Mouse (Mus musculus): Measurements from ENCODE around the gene Grin2c. TPM values are rescaled to one million over a fixed set of nuclear protein-coding genes. Genes with fewer than 3 reads are reported as not detected.

The Grin2c gene
- polyA plus RNA-seq, 1 experiment from 2014 or later: 0.22 TPM

- no peak for ATAC-seq (replicated peaks)
- H3K36me3 ChIP-seq: no peaks in the 10 kb centered on the region
- 81% methylated on average over 8 of the region's 8 CpGs for WGBS
- peak overlapping the region; percentile 19; the same call in 1 of the 2 replicates for H3K27ac ChIP-seq (replicated peaks)
- H3K27me3 ChIP-seq: no peaks in the 10 kb centered on the region
- peaks cover 22% of the 10 kb centered on the region for H3K4me1 ChIP-seq
- no peaks in the 10 kb centered on the region for H3K9me3 ChIP-seq
- H3K9ac ChIP-seq (replicated peaks): no peak overlapping the region
- H3K4me3 ChIP-seq: no peak overlapping the region
- no peak overlapping the region for H3K4me2 ChIP-seq (replicated peaks)
Measured at GRCm38 (mm10) chr11:115282295-115282694, 15.3 kb upstream of the Grin2c start.

- Histone ChIP-seq H3K36me3 (no peaks in the 10 kb centered on the region), H3K4me3 (no peak overlapping the region), H3K27me3 (no peaks in the 10 kb centered on the region), H3K9me3 (no peaks in the 10 kb centered on the region), H3K9ac (replicated peaks) (no peak overlapping the region), H3K27ac (replicated peaks) (no peak overlapping the region), H3K4me1 (peaks cover 24% of the 10 kb centered on the region), H3K4me2 (replicated peaks) (no peak overlapping the region)
- WGBS: 79% methylated on average over 1 of the region's 1 CpGs
- no peak for ATAC-seq (replicated peaks)
Measured at GRCm38 (mm10) chr11:115279726-115280125, 12.7 kb upstream of the Grin2c start.

DNA sequence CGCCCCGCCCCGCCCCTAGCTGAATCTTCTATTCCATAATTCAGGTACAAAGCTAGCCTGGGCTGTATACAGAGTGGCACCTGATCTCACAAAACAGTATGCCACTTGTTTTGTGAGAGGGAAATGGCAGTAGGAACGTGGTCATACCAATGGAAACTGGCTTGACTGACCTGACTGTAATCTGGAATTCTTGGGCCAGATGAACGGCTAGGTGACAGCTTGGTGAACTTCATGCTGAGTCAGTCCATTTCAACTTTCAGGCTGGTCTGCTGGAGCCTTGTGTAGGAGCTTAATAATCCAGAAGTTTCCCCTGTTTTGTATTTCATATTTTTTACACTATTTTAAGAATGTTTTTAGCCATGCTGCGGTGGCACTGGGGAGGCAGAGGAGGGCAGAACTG, 11.1 kb upstream of the Grin2c start:
- no peak overlapping the region for H3K4me2 ChIP-seq (replicated peaks)

DNA sequence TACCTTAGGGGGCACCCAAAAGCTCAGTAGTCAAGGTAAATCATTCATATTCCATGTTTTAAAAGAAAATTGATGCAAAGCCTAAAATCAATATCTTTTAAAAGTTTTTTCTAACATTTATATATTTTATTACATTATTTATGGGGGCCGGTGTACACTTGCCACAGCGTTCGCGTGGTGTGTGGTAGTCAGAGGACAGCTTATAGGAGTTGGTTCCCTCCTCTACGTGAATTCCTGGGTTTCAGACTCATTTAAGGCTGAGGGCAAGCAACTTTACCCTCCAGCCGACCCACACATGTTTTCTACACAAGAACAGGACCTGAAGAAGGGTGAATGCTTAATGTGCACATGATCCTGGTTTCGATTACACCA, 10.5 kb upstream of the Grin2c start:
- 21% methylated on average over 7 of the region's 7 CpGs for whole genome bisulfite sequencing
- ATAC-seq (replicated peaks): no peak

More for the DNA sequence above, 11.1 kb upstream of the Grin2c start:
- H3K27ac ChIP-seq (replicated peaks): no peak overlapping the region
- no peaks in the 10 kb centered on the region for H3K9me3 ChIP-seq
- WGBS: 78% methylated on average over 6 of the region's 6 CpGs
- H3K4me1 ChIP-seq: peaks cover 26% of the 10 kb centered on the region
- H3K36me3 ChIP-seq: no peaks in the 10 kb centered on the region
- ATAC-seq (replicated peaks): no peak
- no peak overlapping the region for H3K4me3 ChIP-seq
- peak overlapping the region; percentile 61; the same call in 1 of the 2 replicates for H3K9ac ChIP-seq (replicated peaks)
- H3K27me3 ChIP-seq: no peaks in the 10 kb centered on the region

GRCm38 (mm10) chr11:115276780-115277603, 9.9 kb upstream of the Grin2c start, which contains the start of gene Fdxr:
Fdxr (minus strand) TSS chr11:115277050.
- Histone ChIP-seq H3K4me1 (peaks cover 26% of the 10 kb centered on the region), H3K36me3 (no peaks in the 10 kb centered on the region), H3K27ac (replicated peaks) (peak within 1 kb of the TSS; percentile 91), H3K27me3 (no peaks in the 10 kb centered on the region), H3K9me3 (no peaks in the 10 kb centered on the region), H3K4me3 (peak within 1 kb of the TSS; percentile 72), H3K9ac (replicated peaks) (peak within 1 kb of the TSS; percentile 75), H3K4me2 (replicated peaks) (peak within 1 kb of the TSS; percentile 82)
- peak; percentile 97 for ATAC-seq (replicated peaks)
- WGBS: under 1% methylated on average over 42 of the region's 42 CpGs

More for the DNA sequence above, 10.5 kb upstream of the Grin2c start:
- Histone ChIP-seq H3K4me3 (peak overlapping the region; percentile 72), H3K9me3 (no peaks in the 10 kb centered on the region), H3K9ac (replicated peaks) (peak overlapping the region; percentile 61), H3K4me1 (peaks cover 26% of the 10 kb centered on the region), H3K27me3 (no peaks in the 10 kb centered on the region), H3K36me3 (no peaks in the 10 kb centered on the region), H3K27ac (replicated peaks) (peak overlapping the region; percentile 91), H3K4me2 (replicated peaks) (peak overlapping the region; percentile 82)

DNA sequence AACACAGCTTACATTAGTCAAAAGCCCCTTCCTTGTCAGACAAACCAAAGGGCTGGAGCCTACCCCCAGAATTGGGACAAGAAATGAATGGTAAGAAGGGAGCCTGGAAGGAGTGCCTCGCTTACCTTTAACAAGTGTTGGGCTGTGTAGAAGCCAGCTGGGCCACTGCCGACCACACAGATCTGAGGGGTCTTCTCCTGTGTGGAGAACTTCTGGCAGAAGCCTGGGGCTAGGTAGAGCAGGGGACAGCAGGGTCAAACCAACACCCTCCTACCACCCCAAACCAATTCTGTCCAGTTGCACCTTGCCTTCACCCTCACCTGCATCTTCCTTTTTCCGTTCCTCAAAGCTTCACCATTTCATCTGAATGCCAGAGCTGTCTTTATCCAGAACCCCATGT, 8.9 kb upstream of the Grin2c start:
- ATAC-seq (replicated peaks): no peak
- no peaks in the 10 kb centered on the region for H3K9me3 ChIP-seq
- H3K9ac ChIP-seq (replicated peaks): peak overlapping the region; percentile 75
- no peaks in the 10 kb centered on the region for H3K27me3 ChIP-seq
- H3K36me3 ChIP-seq: no peaks in the 10 kb centered on the region
- H3K4me3 ChIP-seq: peak overlapping the region; percentile 72
- peaks cover 26% of the 10 kb centered on the region for H3K4me1 ChIP-seq
- H3K27ac ChIP-seq (replicated peaks): peak overlapping the region; percentile 91
- peak overlapping the region; percentile 82 for H3K4me2 ChIP-seq (replicated peaks)
- 58% methylated on average over 3 of the region's 3 CpGs for WGBS

GRCm38 (mm10) chr11:115275509-115275908, 8.5 kb upstream of the Grin2c start:
- Histone ChIP-seq H3K9ac (replicated peaks) (peak overlapping the region; percentile 75; the same call in 1 of the 2 replicates), H3K4me2 (replicated peaks) (peak overlapping the region; percentile 82; the same call in 1 of the 2 replicates), H3K27me3 (no peaks in the 10 kb centered on the region), H3K36me3 (no peaks in the 10 kb centered on the region), H3K4me3 (peak overlapping the region; percentile 72; the same call in 1 of the 2 replicates), H3K27ac (replicated peaks) (no peak overlapping the region), H3K4me1 (peaks cover 26% of the 10 kb centered on the region), H3K9me3 (no peaks in the 10 kb centered on the region)
- ATAC-seq (replicated peaks): no peak
- 91% methylated on average over 6 of the region's 6 CpGs for WGBS

- Histone ChIP-seq H3K27ac (replicated peaks) (no peak overlapping the region), H3K9ac (replicated peaks) (no peak overlapping the region), H3K4me1 (peaks cover 29% of the 10 kb centered on the region), H3K4me2 (replicated peaks) (no peak overlapping the region), H3K36me3 (no peaks in the 10 kb centered on the region), H3K4me3 (no peak overlapping the region), H3K9me3 (no peaks in the 10 kb centered on the region), H3K27me3 (no peaks in the 10 kb centered on the region)
- WGBS: 93% methylated on average over 6 of the region's 6 CpGs
- no peak for ATAC-seq (replicated peaks)
Measured at GRCm38 (mm10) chr11:115274771-115275170, 7.7 kb upstream of the Grin2c start.

DNA sequence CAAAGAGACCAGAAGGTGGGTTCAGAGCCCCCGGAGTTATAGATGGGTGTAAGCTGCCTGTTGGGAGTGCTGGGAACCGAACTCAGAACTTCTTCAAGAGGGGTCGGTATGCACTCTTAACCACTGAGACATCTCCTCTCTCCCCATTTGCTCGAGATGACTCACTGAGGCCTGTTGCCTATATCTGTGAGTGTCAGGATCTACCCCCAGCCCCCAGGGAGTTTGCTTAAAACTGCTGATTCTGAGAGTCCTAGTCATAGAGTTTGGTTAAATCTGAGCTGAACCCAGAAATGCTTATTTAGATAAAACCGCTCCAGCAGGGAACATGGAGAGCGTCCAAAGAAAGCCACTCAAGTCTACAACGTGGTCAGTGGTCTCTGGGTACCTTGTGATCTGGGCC, 7.1 kb upstream of the Grin2c start:
- Histone ChIP-seq H3K36me3 (peaks cover 3% of the 10 kb centered on the region; the same call in 1 of the 2 replicates), H3K4me2 (replicated peaks) (no peak overlapping the region), H3K9ac (replicated peaks) (no peak overlapping the region), H3K4me3 (no peak overlapping the region), H3K27me3 (no peaks in the 10 kb centered on the region), H3K4me1 (peaks cover 29% of the 10 kb centered on the region), H3K9me3 (no peaks in the 10 kb centered on the region), H3K27ac (replicated peaks) (no peak overlapping the region)
- no peak for ATAC-seq (replicated peaks)
- 88% methylated on average over 7 of the region's 7 CpGs for WGBS

GRCm38 (mm10) chr11:115273735-115274134, 6.7 kb upstream of the Grin2c start:
- Histone ChIP-seq H3K27ac (replicated peaks) (no peak overlapping the region), H3K4me3 (no peak overlapping the region), H3K36me3 (peaks cover 5% of the 10 kb centered on the region; the same call in 1 of the 2 replicates), H3K4me2 (replicated peaks) (no peak overlapping the region), H3K9me3 (no peaks in the 10 kb centered on the region), H3K9ac (replicated peaks) (no peak overlapping the region), H3K27me3 (no peaks in the 10 kb centered on the region; the same call in 1 of the 2 replicates), H3K4me1 (peaks cover 29% of the 10 kb centered on the region)
- WGBS: 78% methylated on average over 7 of the region's 7 CpGs
- ATAC-seq (replicated peaks): no peak

DNA sequence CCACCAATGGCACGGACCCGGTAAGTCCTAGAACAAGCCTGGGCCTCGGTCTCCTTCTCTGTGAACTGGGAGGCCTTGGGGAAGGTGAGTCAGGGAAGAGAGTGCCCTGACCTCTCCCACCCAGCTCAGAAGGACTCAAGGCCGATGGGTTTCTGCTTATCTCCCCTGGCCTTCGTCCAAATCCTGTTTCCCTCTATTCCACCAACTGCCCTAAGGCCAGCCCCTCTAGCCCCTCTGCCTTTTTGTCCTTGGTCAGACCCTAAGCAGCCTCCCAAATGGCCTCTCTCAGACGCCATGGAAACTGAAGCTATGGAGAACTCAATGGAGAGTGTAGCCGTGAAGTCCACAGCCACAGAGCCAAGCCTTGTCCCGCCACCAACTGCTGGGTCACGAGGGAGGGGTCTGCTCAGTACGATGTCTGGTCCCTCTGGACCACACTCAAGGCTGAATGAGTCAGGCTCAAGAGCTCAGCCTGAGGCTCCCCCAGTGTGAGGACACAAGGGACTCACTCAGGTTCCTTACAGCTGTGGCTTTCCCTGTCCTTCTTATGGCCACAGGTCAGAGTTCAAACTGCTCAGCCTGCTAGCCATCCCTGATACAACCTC, 6.0 kb upstream of the Grin2c start:
- peaks cover 6% of the 10 kb centered on the region for H3K27me3 ChIP-seq
- H3K4me3 ChIP-seq: no peak overlapping the region
- ATAC-seq (replicated peaks): no peak
- no peaks in the 10 kb centered on the region for H3K9me3 ChIP-seq
- peaks cover 12% of the 10 kb centered on the region for H3K36me3 ChIP-seq
- peaks cover 28% of the 10 kb centered on the region for H3K4me1 ChIP-seq
- H3K4me2 ChIP-seq (replicated peaks): no peak overlapping the region
- H3K9ac ChIP-seq (replicated peaks): no peak overlapping the region
- H3K27ac ChIP-seq (replicated peaks): no peak overlapping the region
- 81% methylated on average over 10 of the region's 10 CpGs for WGBS

- H3K9ac ChIP-seq (replicated peaks): no peak overlapping the region
- peaks cover 14% of the 10 kb centered on the region for H3K36me3 ChIP-seq
- no peak overlapping the region for H3K4me2 ChIP-seq (replicated peaks)
- no peak for ATAC-seq (replicated peaks)
- no peak overlapping the region for H3K27ac ChIP-seq (replicated peaks)
- H3K27me3 ChIP-seq: peaks cover 21% of the 10 kb centered on the region
- H3K9me3 ChIP-seq: no peaks in the 10 kb centered on the region
- 72% methylated on average over 10 of the region's 10 CpGs for WGBS
- H3K4me3 ChIP-seq: no peak overlapping the region
- H3K4me1 ChIP-seq: peaks cover 30% of the 10 kb centered on the region
Measured at GRCm38 (mm10) chr11:115271481-115271880, 4.4 kb upstream of the Grin2c start.

All from forebrain, embryonic 15.5 days (tissue).